Mouse (Mus musculus): ENCODE data around the gene Ost4. TPM values are rescaled to one million over a fixed set of nuclear protein-coding genes. Genes with fewer than 3 reads are reported as not detected.
A peak's percentile ranks its signal among the peaks of the same experiment; 100 is the strongest.

Gene Ost4
- polyA plus RNA-seq, 2 experiments = 216 to 420 TPM

DNA sequence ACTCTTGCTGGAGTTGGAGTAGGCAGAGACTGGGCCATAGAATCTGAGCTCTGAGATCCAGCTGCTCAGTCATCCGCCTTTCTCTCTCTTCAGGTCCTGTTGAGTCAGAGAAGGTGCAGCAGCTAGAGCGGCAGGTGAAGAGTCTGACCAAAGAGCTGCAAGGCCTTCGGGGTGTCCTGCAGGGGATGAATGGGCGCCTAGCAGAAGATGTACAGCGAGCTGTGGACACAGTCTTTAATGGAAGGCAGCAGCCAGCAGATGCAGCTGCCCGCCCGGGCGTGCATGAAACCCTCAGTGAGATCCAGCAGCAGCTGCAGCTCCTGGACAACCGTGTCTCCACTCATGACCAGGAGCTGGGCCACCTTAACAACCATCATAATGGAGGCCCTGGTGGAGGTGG, 9.3 kb upstream of the Ost4 start:
- Histone ChIP-seq H3K4me2 (ENCODE audit: low read depth) (no peak overlapping the region), H3K27me3 (ENCODE audit: control insufficient read depth, insufficient read depth, low read length) (no peaks in the 10 kb centered on the region), H3K9ac (replicated peaks) (no peak overlapping the region), H3K4me3 (ENCODE audit: insufficient read depth in 1 of 2, low read depth in 2 of 2, low read length in 2 of 2) (no peak overlapping the region), H3K4me1 (replicated peaks; ENCODE audit: control insufficient read depth in 2 of 2, insufficient read depth in 2 of 2, low read length in 1 of 2) (peaks cover 12 to 44% of the 10 kb centered on the region in 2 experiments), H3K9me3 (ENCODE audit: control insufficient read depth, low read length) (no peaks in the 10 kb centered on the region), H3K27ac (no peak overlapping the region), H3K36me3 (replicated peaks; ENCODE audit: control insufficient read depth, insufficient read depth, low read depth) (no peaks in the 10 kb centered on the region)
- DNase-seq (ENCODE audit: low read depth in 3 of 3, low spot score in 3 of 3) (no peak), ATAC-seq (ENCODE audit: insufficient read depth) (no peak)
- TF ChIP-seq CTCF (IDR thresholded peaks at IDR 0.05; ENCODE audit: low read depth) (no peak), EP300 (IDR thresholded peaks at IDR 0.05; ENCODE audit: low read depth) (no peak)
- WGBS (ENCODE audit: insufficient replicate concordance) = 75% methylated on average over 9 of the region's 9 CpGs

DNA sequence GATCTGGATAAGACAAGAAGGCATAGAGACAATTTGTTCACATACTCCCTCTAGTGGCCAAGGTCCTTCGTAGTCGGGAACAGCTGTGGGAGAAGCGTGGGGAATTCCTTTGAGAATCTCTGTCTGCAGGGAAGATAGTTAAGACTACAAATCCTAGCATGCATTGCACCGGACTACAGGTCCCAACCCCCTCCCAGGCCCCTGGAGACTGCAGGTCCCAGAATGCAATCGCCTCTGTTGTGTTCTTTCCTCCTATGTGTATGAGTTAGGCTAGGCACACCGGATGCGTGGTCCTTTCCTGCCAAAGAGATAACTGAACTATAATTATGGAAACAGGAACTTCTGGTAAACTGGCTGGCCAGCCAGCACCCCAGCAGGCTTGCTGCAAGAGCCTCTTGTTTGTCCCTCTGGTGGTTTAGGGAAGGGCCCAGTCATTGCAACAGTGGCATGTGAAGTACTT, 8.4 kb upstream of the Ost4 start:
- peak; percentile 62 for ATAC-seq (ENCODE audit: insufficient read depth)
- no peaks in the 10 kb centered on the region for H3K36me3 ChIP-seq (replicated peaks; ENCODE audit: control insufficient read depth, insufficient read depth, low read depth)
- peak; percentile 25; the same call in 1 of the 2 replicates for TF ChIP-seq EP300 (IDR thresholded peaks at IDR 0.05; ENCODE audit: low read depth)
- TF ChIP-seq CTCF (IDR thresholded peaks at IDR 0.05; ENCODE audit: low read depth) = peak; percentile 76
- no peaks in the 10 kb centered on the region for H3K27me3 ChIP-seq (ENCODE audit: control insufficient read depth, insufficient read depth, low read length)
- no peaks in the 10 kb centered on the region for H3K9me3 ChIP-seq (ENCODE audit: control insufficient read depth, low read length)
- no peak overlapping the region; the same call in 1 of the 2 replicates for H3K27ac ChIP-seq
- WGBS (ENCODE audit: insufficient replicate concordance) = 3% methylated on average over 7 of the region's 7 CpGs
- H3K9ac ChIP-seq (replicated peaks) = no peak overlapping the region
- peak overlapping the region; percentile 65 for H3K4me2 ChIP-seq (ENCODE audit: low read depth)
- no peak overlapping the region for H3K4me3 ChIP-seq (ENCODE audit: insufficient read depth in 1 of 2, low read depth in 2 of 2, low read length in 2 of 2)
- peaks cover 11 to 48% of the 10 kb centered on the region in 2 experiments for H3K4me1 ChIP-seq (replicated peaks; ENCODE audit: control insufficient read depth in 2 of 2, insufficient read depth in 2 of 2, low read length in 1 of 2)
- peak; percentile 53 to 73 (median 64) for DNase-seq (ENCODE audit: low read depth in 3 of 3, low spot score in 3 of 3)

GRCm38 (mm10) chr5:30915456-30915855, 7.9 kb upstream of the Ost4 start:
- Histone ChIP-seq H3K36me3 (replicated peaks; ENCODE audit: control insufficient read depth, insufficient read depth, low read depth) (no peaks in the 10 kb centered on the region), H3K4me1 (replicated peaks; ENCODE audit: control insufficient read depth in 2 of 2, insufficient read depth in 2 of 2, low read length in 1 of 2) (peaks cover 7 to 45% of the 10 kb centered on the region in 2 experiments), H3K27me3 (ENCODE audit: control insufficient read depth, insufficient read depth, low read length) (no peaks in the 10 kb centered on the region), H3K4me3 (ENCODE audit: insufficient read depth in 1 of 2, low read depth in 2 of 2, low read length in 2 of 2) (peak overlapping the region; percentile 40 to 65), H3K4me2 (ENCODE audit: low read depth) (peak overlapping the region; percentile 65), H3K9ac (replicated peaks) (0 out of 2 replicates have a peak overlapping the region, but pooled peaks have one; percentile 10), H3K9me3 (ENCODE audit: control insufficient read depth, low read length) (no peaks in the 10 kb centered on the region), H3K27ac (peak overlapping the region; percentile 32)
- no peak for TF ChIP-seq CTCF (IDR thresholded peaks at IDR 0.05; ENCODE audit: low read depth)
- no peak for TF ChIP-seq EP300 (IDR thresholded peaks at IDR 0.05; ENCODE audit: low read depth)
- WGBS (ENCODE audit: insufficient replicate concordance) = 24% methylated on average over 9 of the region's 9 CpGs
- ATAC-seq (ENCODE audit: insufficient read depth) = peak; percentile 17
- DNase-seq (ENCODE audit: low read depth in 3 of 3, low spot score in 3 of 3) = no peak

DNA sequence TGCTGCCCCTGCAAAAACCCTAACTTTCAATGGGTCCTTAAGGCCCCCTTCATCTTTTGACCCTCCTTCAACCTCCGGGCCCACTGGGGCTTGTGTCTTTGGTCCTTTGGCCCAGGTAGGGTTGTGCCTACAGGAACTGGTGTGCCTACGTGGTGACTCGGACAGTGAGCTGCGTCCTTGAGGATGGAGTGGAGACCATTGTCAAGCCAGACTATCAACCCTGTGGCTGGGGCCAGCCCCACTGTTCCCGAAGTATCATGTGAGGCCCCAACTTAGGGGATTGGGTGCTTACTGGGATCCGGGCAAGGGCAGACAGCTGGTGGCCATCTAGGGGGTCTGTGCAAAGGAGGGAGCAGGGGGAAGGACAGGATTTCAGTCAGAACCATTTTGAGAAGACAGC, 7.3 kb upstream of the Ost4 start:
- Histone ChIP-seq H3K9me3 (ENCODE audit: control insufficient read depth, low read length) (no peaks in the 10 kb centered on the region), H3K27me3 (ENCODE audit: control insufficient read depth, insufficient read depth, low read length) (no peaks in the 10 kb centered on the region), H3K4me3 (ENCODE audit: insufficient read depth in 1 of 2, low read depth in 2 of 2, low read length in 2 of 2) (peak overlapping the region; percentile 40 to 65), H3K36me3 (replicated peaks; ENCODE audit: control insufficient read depth, insufficient read depth, low read depth) (no peaks in the 10 kb centered on the region), H3K27ac (peak overlapping the region; percentile 0; the same call in 1 of the 2 replicates), H3K4me2 (ENCODE audit: low read depth) (peak overlapping the region; percentile 65), H3K4me1 (replicated peaks; ENCODE audit: control insufficient read depth in 2 of 2, insufficient read depth in 2 of 2, low read length in 1 of 2) (peaks cover 7 to 46% of the 10 kb centered on the region in 2 experiments), H3K9ac (replicated peaks) (peak overlapping the region; percentile 6; the same call in 1 of the 2 replicates)
- DNase-seq (ENCODE audit: low read depth in 3 of 3, low spot score in 3 of 3) = no peak
- TF ChIP-seq EP300 (IDR thresholded peaks at IDR 0.05; ENCODE audit: low read depth) (no peak), CTCF (IDR thresholded peaks at IDR 0.05; ENCODE audit: low read depth) (no peak)
- 26% methylated on average over 6 of the region's 6 CpGs for WGBS (ENCODE audit: insufficient replicate concordance)
- no peak for ATAC-seq (ENCODE audit: insufficient read depth)

GRCm38 (mm10) chr5:30914101-30914635, 6.6 kb upstream of the Ost4 start:
- Histone ChIP-seq H3K4me1 (replicated peaks; ENCODE audit: control insufficient read depth in 2 of 2, insufficient read depth in 2 of 2, low read length in 1 of 2) (peaks cover 7 to 53% of the 10 kb centered on the region in 2 experiments), H3K9ac (replicated peaks) (peak overlapping the region; percentile 6), H3K27ac (peak overlapping the region; percentile 44), H3K4me2 (ENCODE audit: low read depth) (peak overlapping the region; percentile 65), H3K27me3 (ENCODE audit: control insufficient read depth, insufficient read depth, low read length) (no peaks in the 10 kb centered on the region), H3K9me3 (ENCODE audit: control insufficient read depth, low read length) (no peaks in the 10 kb centered on the region), H3K4me3 (ENCODE audit: insufficient read depth in 1 of 2, low read depth in 2 of 2, low read length in 2 of 2) (peak overlapping the region; percentile 40 to 65), H3K36me3 (replicated peaks; ENCODE audit: control insufficient read depth, insufficient read depth, low read depth) (no peaks in the 10 kb centered on the region)
- ATAC-seq (ENCODE audit: insufficient read depth) (no peak), DNase-seq (ENCODE audit: low read depth in 3 of 3, low spot score in 3 of 3) (no peak)
- TF ChIP-seq EP300 (IDR thresholded peaks at IDR 0.05; ENCODE audit: low read depth) (no peak), CTCF (IDR thresholded peaks at IDR 0.05; ENCODE audit: low read depth) (no peak)
- WGBS (ENCODE audit: insufficient replicate concordance) = 25% methylated on average over 7 of the region's 7 CpGs
